Mouse (Mus musculus): Measurements from ENCODE around the gene 1700025C18Rik.

- TF ChIP-seq CTCF (IDR thresholded peaks at IDR 0.05; ENCODE audit: borderline replicate concordance, extremely low read depth, insufficient read depth, insufficient read length) (no peak), POLR2A (IDR thresholded peaks at IDR 0.05; ENCODE audit: borderline replicate concordance, extremely low read depth, insufficient read depth, insufficient read length, poor library complexity, severe bottlenecking) (no peak)
Observed at GRCm38 (mm10) chr2:165055905-165056304, 34.6 kb downstream of the 1700025C18Rik start.

Data from brain, embryonic 14.5 days (tissue).